In genomic region chr2:156730501-156730921, GRCm38 (mm10) we compare ENCODE assay signal across 8 mouse cellular contexts. TPM values are rescaled to one million over a fixed set of nuclear protein-coding genes. Genes with fewer than 3 reads are reported as not detected.
DNase-seq lines count a peak whose midpoint lies in the region; ATAC-seq lines count a peak whose summit lies in the region.

No protein-coding gene starts in this region.

- H3K36me3 ChIP-seq in erythroblast, embryonic 14.5 days (ENCODE audit: control insufficient read depth) = no peaks in the 10 kb centered on the region
- no peaks in the 10 kb centered on the region for H3K36me3 ChIP-seq in liver, embryonic 16.5 days (ENCODE audit: control insufficient read depth, insufficient read depth)

- H3K4me2 ChIP-seq in liver, embryonic 16.5 days (ENCODE audit: low read depth, low read length) = peak overlapping the region; percentile 54

- WGBS in liver, embryonic 16.5 days (ENCODE audit: insufficient replicate concordance) = 18% methylated on average over 12 of the region's 12 CpGs

- intact Hi-C loops in heart, postnatal 14 days (cut with DNase I) = no loop called here

- no peaks in the 10 kb centered on the region for H3K27me3 ChIP-seq in erythroblast, embryonic 14.5 days (ENCODE audit: control insufficient read depth)
- no peaks in the 10 kb centered on the region for H3K27me3 ChIP-seq in liver, embryonic 16.5 days (ENCODE audit: control insufficient read depth, insufficient read depth, low read depth, low read length)

- H3K9ac ChIP-seq in liver, embryonic 16.5 days (ENCODE audit: low read depth, low read length) = peak overlapping the region; percentile 38

- H3K9me3 ChIP-seq in erythroblast, embryonic 14.5 days (ENCODE audit: control insufficient read depth, low read length) = no peaks in the 10 kb centered on the region
- no peaks in the 10 kb centered on the region for H3K9me3 ChIP-seq in liver, embryonic 16.5 days (replicated peaks; ENCODE audit: control insufficient read depth, low read length)

- peak; percentile 97 for DNase-seq in heart, adult 11 months
- no peak for DNase-seq in heart, postnatal 14 days
- peak; percentile 70 for DNase-seq in CD4-positive, CD25-positive, alpha-beta regulatory T cell, adult 2 months (ENCODE audit: low read depth, low spot score)
- peak; percentile 38 to 57 for DNase-seq in thymus, adult 18-20 months
- no peak for DNase-seq in frontal cortex, postnatal 36 days (ENCODE audit: low spot score in 2 of 2)
- no peak for DNase-seq in layer of hippocampus, postnatal 10 days (ENCODE audit: low spot score in 2 of 2)

- peak overlapping the region; percentile 64 for H3K4me3 ChIP-seq in erythroblast, embryonic 14.5 days (replicated peaks)
- peak overlapping the region; percentile 56 for H3K4me3 ChIP-seq in liver, embryonic 16.5 days (ENCODE audit: low read depth, low read length)

- H3K27ac ChIP-seq in liver, embryonic 16.5 days (ENCODE audit: low read length) = peak overlapping the region; percentile 40

- peaks cover 44% of the 10 kb centered on the region for H3K4me1 ChIP-seq in erythroblast, embryonic 14.5 days (ENCODE audit: control insufficient read depth)
- peaks cover 25% of the 10 kb centered on the region for H3K4me1 ChIP-seq in liver, embryonic 16.5 days (ENCODE audit: control insufficient read depth, low read depth, low read length)

- peak; percentile 35 for ATAC-seq in liver, embryonic 16.5 days (ENCODE audit: low read depth)

RNA-seq across cellular contexts. Expression of gene Myl9, which starts 44.7 kb away (rescaled TPM):
- total RNA-seq in heart, postnatal 14 days (2021) = 100 to 1,000 TPM; 274 to 290 TPM
- polyA plus RNA-seq in erythroblast, embryonic 14.5 days (2012) = 0.10 and 0.13 TPM in 2 replicates
- polyA plus RNA-seq in liver, embryonic 16.5 days (2015; fragmentation: Nextera tagmentation; extraction: Ambion mirVana) = 43.0 and 56.1 TPM in 2 replicates
- 10 to 100 TPM; 21.4 to 23.4 TPM for total RNA-seq in layer of hippocampus, postnatal 10 days (2021)

Comparison
In these comparisons a context has a peak if more than half of its experiments do, and no peak if none do; other contexts are left out.
1. DNase-seq: peak in heart, adult 11 months (single experiment), CD4-positive, CD25-positive, alpha-beta regulatory T cell, adult 2 months (single experiment) and thymus, adult 18-20 months (2 of 2); none in heart, postnatal 14 days (0 of 2), frontal cortex, postnatal 36 days (0 of 2) and layer of hippocampus, postnatal 10 days (0 of 2).
2. RNA of gene Myl9, which starts 44.7 kb away (total RNA-seq): 274 to 290 TPM in heart, postnatal 14 days; 21.4 to 23.4 TPM in layer of hippocampus, postnatal 10 days; every median in the first group is over 10 times any median in the second.